Mouse (Mus musculus) cerebellum, postnatal 25 days (tissue): ENCODE results near the gene Gm20854.
"Not testable (repeated sequence)": the region's sequence is repeated elsewhere in the genome, so short reads cannot be mapped to it uniquely, and the experiment has no call there.

Source experiments
- DNase-seq, 2 experiments: peaks; one replicate each; pipeline ENCODE4 v3.0.0; 2021; ENCODE audit warnings: mixed read lengths in 2 of 2

Gene Gm20854

GRCm38 (mm10) chrY:85530808-85531207 lies at the start of gene Gm20854:
Gene Gm20854 (minus strand): TSS chrY:85530908.
- DNase-seq = not testable (repeated sequence)
